In genomic region chr17:5911591-5911990, GRCm38 (mm10) we compare ENCODE assay signal across 9 mouse cellular contexts. TPM values are rescaled to one million over a fixed set of nuclear protein-coding genes. Genes with fewer than 3 reads are reported as not detected.
DNase-seq lines count a peak whose midpoint lies in the region; ATAC-seq and TF ChIP-seq lines count a peak whose summit lies in the region.
"Had no signal": no experiment of that assay in that cellular context is flagged by ENCODE, and none has a peak within 500 bp of the region (broad histone marks: within the 10 kb centered on the region; RNA-seq: fewer than 3 reads in every experiment).

No protein-coding gene starts in this region.

- WGBS in forebrain, postnatal 0 days = 77% methylated on average over 12 of the region's 12 CpGs
- WGBS in forebrain, embryonic 15.5 days = 80% methylated on average over 12 of the region's 12 CpGs
- WGBS in limb, embryonic 15.5 days = 52% methylated on average over 12 of the region's 12 CpGs
- 82% methylated on average over 12 of the region's 12 CpGs for WGBS in forebrain, embryonic 13.5 days

- peak; percentile 85 for ATAC-seq in forebrain, postnatal 0 days
- no peak for ATAC-seq in forebrain, embryonic 15.5 days (replicated peaks)
- peak; percentile 73 for ATAC-seq in limb, embryonic 15.5 days (ENCODE audit: insufficient number of reproducible peaks, low FRiP score, low TSS enrichment, low read depth)
- no peak for ATAC-seq in forebrain, embryonic 13.5 days

- TF ChIP-seq CTCF in forebrain, postnatal 0 days (IDR thresholded peaks at IDR 0.05; ENCODE audit: low read depth) = no peak
- no peak for TF ChIP-seq CTCF in E14TG2a.4 (conservative IDR thresholded peaks at IDR 0.05; ENCODE audit: low read length)
- TF ChIP-seq CTCF in layer of hippocampus, adult 2 months (conservative IDR thresholded peaks at IDR 0.05) = no peak

- no peaks in the 10 kb centered on the region for H3K4me1 ChIP-seq in forebrain, postnatal 0 days (ENCODE audit: insufficient read depth)
- H3K4me1 ChIP-seq in forebrain, embryonic 15.5 days = no peaks in the 10 kb centered on the region
- H3K4me1 ChIP-seq in E14TG2a.4 (replicated peaks; ENCODE audit: low read depth, low read length) = peaks cover 3% of the 10 kb centered on the region
- peaks cover 3% of the 10 kb centered on the region; the same call in 1 of the 2 replicates for H3K4me1 ChIP-seq in limb, embryonic 15.5 days
- H3K4me1 ChIP-seq in forebrain, embryonic 13.5 days = no peaks in the 10 kb centered on the region

- intact Hi-C loops in heart, postnatal 10 days (cut with DNase I) = no loop called here

- no peaks in the 10 kb centered on the region for H3K36me3 ChIP-seq in forebrain, postnatal 0 days (ENCODE audit: insufficient read depth)
- no peaks in the 10 kb centered on the region for H3K36me3 ChIP-seq in forebrain, embryonic 15.5 days
- peaks cover under 1% of the 10 kb centered on the region; the same call in 1 of the 2 replicates for H3K36me3 ChIP-seq in E14TG2a.4 (ENCODE audit: insufficient read depth, low read length)
- H3K36me3 ChIP-seq in limb, embryonic 15.5 days = peaks cover 42% of the 10 kb centered on the region
- H3K36me3 ChIP-seq in forebrain, embryonic 13.5 days (ENCODE audit: poor library complexity, severe bottlenecking) = peaks cover 4% of the 10 kb centered on the region

- no peak overlapping the region for H3K4me2 ChIP-seq in forebrain, postnatal 0 days (ENCODE audit: low read depth)
- H3K4me2 ChIP-seq in forebrain, embryonic 15.5 days (replicated peaks) = no peak overlapping the region
- no peak overlapping the region for H3K4me2 ChIP-seq in limb, embryonic 15.5 days
- H3K4me2 ChIP-seq in forebrain, embryonic 13.5 days = no peak overlapping the region

- peak; percentile 56 for DNase-seq in forebrain, postnatal 0 days
- DNase-seq in layer of hippocampus, adult 2 months (ENCODE audit: low spot score in 2 of 2) = peak; percentile 44 to 61
- no peak for DNase-seq in urinary bladder, postnatal 25 days (ENCODE audit: low spot score)
- no peak for DNase-seq in heart, postnatal 10 days
- DNase-seq: kidney, adult 2 months had no signal

- no peak overlapping the region for H3K27ac ChIP-seq in forebrain, postnatal 0 days (ENCODE audit: low read depth, low read length)
- H3K27ac ChIP-seq in forebrain, embryonic 15.5 days (replicated peaks) = no peak overlapping the region
- H3K27ac ChIP-seq in layer of hippocampus, adult 2 months = peak overlapping the region; percentile 80
- H3K27ac ChIP-seq in limb, embryonic 15.5 days = peak overlapping the region; percentile 76
- no peak overlapping the region for H3K27ac ChIP-seq in forebrain, embryonic 13.5 days

- H3K9ac ChIP-seq in forebrain, postnatal 0 days = no peak overlapping the region
- no peak overlapping the region for H3K9ac ChIP-seq in forebrain, embryonic 15.5 days (replicated peaks)
- no peak overlapping the region for H3K9ac ChIP-seq in limb, embryonic 15.5 days
- H3K9ac ChIP-seq in forebrain, embryonic 13.5 days = no peak overlapping the region

- no peak overlapping the region for H3K4me3 ChIP-seq in forebrain, postnatal 0 days (ENCODE audit: low read depth, low read length)
- no peak overlapping the region for H3K4me3 ChIP-seq in forebrain, embryonic 15.5 days
- 0 out of 2 replicates have a peak overlapping the region, but pooled peaks have one; percentile 39 for H3K4me3 ChIP-seq in E14TG2a.4 (replicated peaks; ENCODE audit: low read length)
- H3K4me3 ChIP-seq in layer of hippocampus, adult 2 months = no peak overlapping the region
- no peak overlapping the region for H3K4me3 ChIP-seq in limb, embryonic 15.5 days
- H3K4me3 ChIP-seq in forebrain, embryonic 13.5 days = no peak overlapping the region

- no peaks in the 10 kb centered on the region for H3K27me3 ChIP-seq in forebrain, postnatal 0 days (ENCODE audit: insufficient read depth, low read length)
- no peaks in the 10 kb centered on the region for H3K27me3 ChIP-seq in forebrain, embryonic 15.5 days
- H3K27me3 ChIP-seq in E14TG2a.4 (ENCODE audit: insufficient read depth, low read length) = no peaks in the 10 kb centered on the region
- no peaks in the 10 kb centered on the region for H3K27me3 ChIP-seq in limb, embryonic 15.5 days
- no peaks in the 10 kb centered on the region for H3K27me3 ChIP-seq in forebrain, embryonic 13.5 days

- H3K9me3 ChIP-seq in forebrain, postnatal 0 days (ENCODE audit: low read length) = no peaks in the 10 kb centered on the region
- no peaks in the 10 kb centered on the region for H3K9me3 ChIP-seq in forebrain, embryonic 15.5 days
- no peaks in the 10 kb centered on the region for H3K9me3 ChIP-seq in E14TG2a.4 (ENCODE audit: low read length)
- H3K9me3 ChIP-seq in limb, embryonic 15.5 days = no peaks in the 10 kb centered on the region
- no peaks in the 10 kb centered on the region for H3K9me3 ChIP-seq in forebrain, embryonic 13.5 days (replicated peaks)

RNA-seq across cellular contexts. Expression of gene Synj2, which starts 29.5 kb away (rescaled TPM):
- 6.7 and 6.8 TPM in 2 replicates for total RNA-seq in forebrain, postnatal 0 days (2014; rRNA removed)
- polyA plus RNA-seq in forebrain, postnatal 0 days (2015; fragmentation: Nextera tagmentation; extraction: Ambion mirVana) = 1.8 and 3.6 TPM in 2 replicates
- polyA plus RNA-seq in forebrain, embryonic 15.5 days (2015; fragmentation: Nextera tagmentation; extraction: Ambion mirVana) = 0.81 and 1.4 TPM in 2 replicates
- 10 to 100 TPM; 54.1 to 62.2 TPM for total RNA-seq in layer of hippocampus, adult 2 months (2021)
- 3.0 and 3.8 TPM in 2 replicates for polyA plus RNA-seq in limb, embryonic 15.5 days (2015; fragmentation: Nextera tagmentation; extraction: Ambion mirVana)
- polyA plus RNA-seq in forebrain, embryonic 13.5 days (2015; fragmentation: Nextera tagmentation; extraction: Ambion mirVana) = 0.34 and 0.46 TPM in 2 replicates
- 10 to 100 TPM; 28.2 to 34.1 TPM for total RNA-seq in heart, postnatal 10 days (2021)

Comparison
In these comparisons a context has a peak if more than half of its experiments do, and no peak if none do; other contexts are left out.
1. ATAC-seq: peak in forebrain, postnatal 0 days (single experiment) and limb, embryonic 15.5 days (single experiment); none in forebrain, embryonic 15.5 days (single experiment) and forebrain, embryonic 13.5 days (single experiment).
2. DNase-seq: peak in forebrain, postnatal 0 days (single experiment) and layer of hippocampus, adult 2 months (2 of 2); none in urinary bladder, postnatal 25 days (single experiment) and heart, postnatal 10 days (0 of 2).
3. H3K27ac ChIP-seq: peak in layer of hippocampus, adult 2 months (single experiment) and limb, embryonic 15.5 days (single experiment); none in forebrain, postnatal 0 days (single experiment), forebrain, embryonic 15.5 days (single experiment) and forebrain, embryonic 13.5 days (single experiment).